Mouse (Mus musculus) duodenum, adult 2 months (tissue): ENCODE measurements around the gene 4930404N11Rik. TPM values are rescaled to one million over a fixed set of nuclear protein-coding genes. Genes with fewer than 3 reads are reported as not detected.

Experiments used
- polyA plus RNA-seq: library from polyadenylated mRNA; depleted of rRNA; stranded (reverse); fragments of >200 nt; gene quantifications from 2 replicates; pipeline ENCODE4 v1.2.3, GENCODE M21; 2012; ENCODE audit warnings: low replicate concordance; rRNA removed

The 4930404N11Rik gene
- 9.2 and 36.1 TPM in 2 replicates for polyA plus RNA-seq

GRCm38 (mm10) chr10:81365672-81366476 lies at the start of gene 4930404N11Rik:
Gene 4930404N11Rik (minus strand): TSS chr10:81365816.

DNA sequence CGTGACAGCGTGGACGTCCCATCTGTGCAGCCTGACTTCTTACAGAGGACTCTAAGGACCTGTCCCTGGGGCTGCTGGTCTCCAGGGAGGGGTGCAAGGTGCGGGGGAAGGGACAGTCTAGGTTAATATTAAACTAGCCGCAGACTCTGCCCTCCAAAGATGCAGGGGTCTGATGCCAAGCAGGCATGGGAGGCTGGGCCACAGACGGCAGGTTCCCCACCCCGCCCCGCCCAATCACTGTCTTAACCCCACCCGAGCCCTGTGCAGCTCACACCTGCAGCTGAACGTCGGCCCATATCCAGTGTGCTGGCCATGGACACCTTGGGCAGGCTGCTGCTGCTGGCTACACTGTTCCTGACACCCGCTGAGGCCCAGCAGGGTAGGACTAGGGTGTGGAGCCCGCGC lies 27.2 kb upstream of the 4930404N11Rik start, which contains the start of gene Smim24:
TSS of gene Smim24 (plus strand) at position 271 of the 405 bp plus-strand sequence.

GRCm38 (mm10) chr10:81388505-81389055 lies 23.0 kb upstream of the 4930404N11Rik start, which contains the start of gene Gm48552:
Gene Gm48552 (plus strand): TSS chr10:81389005.

GRCm38 (mm10) chr10:81383802-81384604 lies 18.4 kb upstream of the 4930404N11Rik start, which contains the start of the genes Dohh and Gm48551:
Gene Dohh (plus strand): TSS chr10:81384428.
Gene Gm48551 (plus strand): TSS chr10:81384466.

GRCm38 (mm10) chr10:81377793-81378552 lies 12.4 kb upstream of the 4930404N11Rik start, which contains the start of gene Fzr1:
Gene Fzr1 (minus strand): TSS chr10:81378516.

GRCm38 (mm10) chr10:81356991-81357844 lies 8.4 kb downstream of the 4930404N11Rik start, which contains the start of gene Mfsd12:
Gene Mfsd12 (plus strand): TSS chr10:81357491.

GRCm38 (mm10) chr10:81350351-81351063 lies 15.1 kb downstream of the 4930404N11Rik start, which contains the start of gene Hmg20b:
Gene Hmg20b (minus strand): TSS chr10:81350480.

GRCm38 (mm10) chr10:81342686-81343505 lies 22.7 kb downstream of the 4930404N11Rik start, which contains the start of gene Gipc3:
Gene Gipc3 (minus strand): TSS chr10:81343266.

GRCm38 (mm10) chr10:81328386-81328785 lies 37.2 kb downstream of the 4930404N11Rik start, which contains the start of gene Tbxa2r:
Gene Tbxa2r (plus strand): TSS chr10:81328731.

DNA sequence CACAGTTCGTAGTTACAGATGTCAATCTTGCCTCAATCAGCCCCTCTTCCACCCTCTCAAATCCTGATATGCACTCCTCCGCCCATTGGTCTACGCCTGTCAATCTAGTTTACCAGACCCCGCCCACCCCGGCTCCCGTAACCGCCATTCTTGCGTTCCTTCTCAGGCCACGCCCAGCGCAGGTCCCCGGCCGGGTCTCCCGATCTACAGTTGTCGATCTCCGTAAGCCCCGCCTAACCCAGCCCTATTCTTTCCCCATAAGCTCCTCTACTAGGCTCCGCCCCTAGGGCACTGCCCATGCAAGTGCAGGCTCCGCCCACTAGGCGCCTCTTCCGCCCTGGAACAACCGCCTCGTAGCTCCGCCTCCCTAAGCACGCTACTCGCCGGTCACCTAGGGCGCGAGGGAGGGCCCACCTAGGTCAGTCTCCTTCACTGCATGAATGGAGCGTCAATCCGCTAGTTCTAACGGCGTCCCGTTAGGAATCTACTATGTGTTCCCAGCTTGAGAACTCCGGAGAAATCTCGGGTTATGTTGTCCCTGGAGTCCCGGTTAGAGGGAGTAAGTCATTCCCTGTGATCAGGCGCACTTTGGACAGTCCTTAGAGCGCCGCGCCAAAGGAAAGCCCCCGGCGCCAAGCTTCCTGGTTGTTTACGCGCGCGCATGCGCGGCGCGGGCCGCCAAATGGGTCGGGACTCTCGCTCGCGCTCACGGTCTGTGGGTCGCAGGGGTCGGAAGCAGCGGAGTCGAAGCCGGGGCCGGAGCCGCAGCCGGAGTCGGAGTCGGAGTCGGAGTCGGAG lies 44.9 kb downstream of the 4930404N11Rik start, which contains the start of gene Cactin:
TSS of gene Cactin (plus strand) at position 554 of the 798 bp plus-strand sequence.

Other genes with a start within 250 kb of the 4930404N11Rik start
- 88.4 and 143 TPM in 2 replicates for gene Zbtb7a, start 230.6 kb downstream of the 4930404N11Rik start, polyA plus RNA-seq
- gene Pias4, start 197.9 kb downstream of the 4930404N11Rik start, polyA plus RNA-seq: 37.3 and 44.2 TPM in 2 replicates
- gene Eef2, start 189.2 kb downstream of the 4930404N11Rik start, polyA plus RNA-seq: 846 and 1,140 TPM in 2 replicates
- gene Dapk3, start 182.8 kb downstream of the 4930404N11Rik start, polyA plus RNA-seq: 72.2 and 244 TPM in 2 replicates
- gene 4930442H23Rik, start 182.0 kb downstream of the 4930404N11Rik start, polyA plus RNA-seq: not detected in 2 replicates
- not detected in 2 replicates for gene Nmrk2, start 163.8 kb downstream of the 4930404N11Rik start, polyA plus RNA-seq
- 0.55 and 0.60 TPM in 2 replicates for gene Atcay, start 135.0 kb downstream of the 4930404N11Rik start, polyA plus RNA-seq
- 9.4 and 11.0 TPM in 2 replicates for gene Zfr2, start 132.7 kb downstream of the 4930404N11Rik start, polyA plus RNA-seq
- gene Matk, start 112.9 kb downstream of the 4930404N11Rik start, polyA plus RNA-seq: 6.3 and 7.7 TPM in 2 replicates
- gene Mrpl54, start 98.9 kb downstream of the 4930404N11Rik start, polyA plus RNA-seq: 168 and 195 TPM in 2 replicates
- gene Apba3, start 98.9 kb downstream of the 4930404N11Rik start, polyA plus RNA-seq: 133 and 217 TPM in 2 replicates
- gene Tjp3, start 74.2 kb downstream of the 4930404N11Rik start, polyA plus RNA-seq: 181 and 192 TPM in 2 replicates
- gene Pip5k1c, start 72.9 kb downstream of the 4930404N11Rik start, polyA plus RNA-seq: 40.1 and 52.6 TPM in 2 replicates
- 18.0 and 21.0 TPM in 2 replicates for gene Cactin, start 44.7 kb downstream of the 4930404N11Rik start, polyA plus RNA-seq
- gene Tbxa2r, start 37.1 kb downstream of the 4930404N11Rik start, polyA plus RNA-seq: 10.9 and 12.5 TPM in 2 replicates
- gene Gipc3, start 22.6 kb downstream of the 4930404N11Rik start, polyA plus RNA-seq: 1.3 and 1.4 TPM in 2 replicates
- 221 and 244 TPM in 2 replicates for gene Hmg20b, start 15.3 kb downstream of the 4930404N11Rik start, polyA plus RNA-seq
- gene Mfsd12, start 8.3 kb downstream of the 4930404N11Rik start, polyA plus RNA-seq: 14.7 and 31.5 TPM in 2 replicates
- 85.3 and 131 TPM in 2 replicates for gene Fzr1, start 12.7 kb upstream of the 4930404N11Rik start, polyA plus RNA-seq
- gene Dohh, start 18.6 kb upstream of the 4930404N11Rik start, polyA plus RNA-seq: 83.2 and 110 TPM in 2 replicates
- gene Gm48551, start 18.6 kb upstream of the 4930404N11Rik start, polyA plus RNA-seq: 1.3 and 3.5 TPM in 2 replicates
- gene Gm48552, start 23.2 kb upstream of the 4930404N11Rik start, polyA plus RNA-seq: 4.4 and 4.7 TPM in 2 replicates
- gene Smim24, start 27.2 kb upstream of the 4930404N11Rik start, polyA plus RNA-seq: 6,225 and 12,735 TPM in 2 replicates
- gene Nfic, start 89.8 kb upstream of the 4930404N11Rik start, polyA plus RNA-seq: 14.0 and 23.5 TPM in 2 replicates
- 3.8 and 8.4 TPM in 2 replicates for gene Celf5, start 116.9 kb upstream of the 4930404N11Rik start, polyA plus RNA-seq
- gene Ncln, start 130.6 kb upstream of the 4930404N11Rik start, polyA plus RNA-seq: 449 and 530 TPM in 2 replicates
- 1.6 and 4.8 TPM in 2 replicates for gene S1pr4, start 134.3 kb upstream of the 4930404N11Rik start, polyA plus RNA-seq
- 1.3 and 1.6 TPM in 2 replicates for gene Gna15, start 158.4 kb upstream of the 4930404N11Rik start, polyA plus RNA-seq
- 397 and 652 TPM in 2 replicates for gene Gna11, start 179.4 kb upstream of the 4930404N11Rik start, polyA plus RNA-seq
- gene Aes, start 193.7 kb upstream of the 4930404N11Rik start, polyA plus RNA-seq: 1,935 and 3,654 TPM in 2 replicates
- gene Tle2, start 208.7 kb upstream of the 4930404N11Rik start, polyA plus RNA-seq: 18.3 and 66.9 TPM in 2 replicates
- 6.1 and 27.7 TPM in 2 replicates for gene Tle6, start 235.3 kb upstream of the 4930404N11Rik start, polyA plus RNA-seq
- gene BC025920, start 240.5 kb upstream of the 4930404N11Rik start, polyA plus RNA-seq: 0.40 and 0.58 TPM in 2 replicates